Mouse (Mus musculus) forebrain, postnatal 0 days (tissue): ENCODE results near the gene Csnk2b. TPM values are rescaled to one million over a fixed set of nuclear protein-coding genes. Genes with fewer than 3 reads are reported as not detected.

Experiments
- ATAC-seq: fragments of 200-750 bp; cut with Nextera tagmentation; 2 replicates; pipeline ENCODE4 v1.8.0; 2017; ENCODE audit warnings: mild to moderate bottlenecking, moderate library complexity
- DNase-seq: peaks from one replicate; pipeline ENCODE4 v3.0.0-alpha.2; 2015
- H3K27ac ChIP-seq: fragments of 300-500 bp; sonication (generic); 2 replicates; pipeline ENCODE4 v1.5.1; 2014; ENCODE audit warnings: low read depth, mild to moderate bottlenecking, antibody characterized with exemption, low read length, moderate library complexity, mixed read lengths
- H3K27me3 ChIP-seq: fragments of 300-500 bp; sonication (generic); 2 replicates; pipeline ENCODE4 v1.6.1; 2014; ENCODE audit warnings: mild to moderate bottlenecking, low read length, mixed read lengths; ENCODE audit not compliant: insufficient read depth
- H3K36me3 ChIP-seq: fragments of 300-500 bp; sonication (generic); 2 replicates; pipeline ENCODE4 v1.6.1; 2014; ENCODE audit warnings: mild to moderate bottlenecking, moderate library complexity; ENCODE audit not compliant: insufficient read depth
- H3K4me1 ChIP-seq: fragments of 300-500 bp; sonication (generic); 2 replicates; pipeline ENCODE4 v1.6.1; 2014; ENCODE audit warnings: antibody characterized with exemption; ENCODE audit not compliant: insufficient read depth
- H3K4me2 ChIP-seq: fragments of 300-500 bp; sonication (generic); 2 replicates; pipeline ENCODE4 v1.6.1; 2014; ENCODE audit warnings: low read depth, mild to moderate bottlenecking, moderate library complexity
- H3K4me3 ChIP-seq: fragments of 300-500 bp; sonication (generic); 2 replicates; pipeline ENCODE4 v1.5.1; 2014; ENCODE audit warnings: low read depth, low read length, mixed read lengths
- H3K9ac ChIP-seq: fragments of 300-500 bp; sonication (generic); 2 replicates; pipeline ENCODE4 v1.6.1; 2014; ENCODE audit warnings: mild to moderate bottlenecking
- H3K9me3 ChIP-seq: fragments of 300-500 bp; sonication (generic); 2 replicates; pipeline ENCODE4 v1.6.1; 2016; ENCODE audit warnings: low read length
- CTCF ChIP-seq: sonication (generic); IDR thresholded peaks from 2 replicates; pipeline ENCODE4 v1.5.1; 2016; ENCODE audit warnings: antibody characterized with exemption, control low read depth, low read depth
- WGBS: fragments of 180-500 bp; shearing (Covaris S2); extraction: QIAGEN DNeasy Blood & Tissue Kit; methylation state at CpG from one replicate; pipeline ENCODE4 v1.1.7; 2014; 5-methylcytosine and 5-hydroxymethylcytosine counted together
- polyA plus RNA-seq: library from polyadenylated mRNA; unstranded; fragments of >200 nt; fragmentation: Nextera tagmentation; extraction: Ambion mirVana; gene quantifications from 2 replicates; pipeline ENCODE4 v1.2.1, GENCODE M21; 2015
- total RNA-seq: library from RNA; depleted of rRNA; stranded (reverse); fragments of >200 nt; gene quantifications from 2 replicates; pipeline ENCODE4 v1.2.3, GENCODE M21; 2014

The Csnk2b gene
- total and polyA plus RNA-seq, 2 experiments from 2014 or later, result 247 to 334 TPM

GRCm38 (mm10) chr17:35104754-35105153 is 17.1 kb downstream of the Csnk2b start:
- no peak for DNase-seq
- Histone ChIP-seq H3K27me3 (no peaks in the 10 kb centered on the region), H3K36me3 (peaks cover 40% of the 10 kb centered on the region), H3K4me2 (no peak overlapping the region), H3K4me3 (no peak overlapping the region), H3K9me3 (no peaks in the 10 kb centered on the region), H3K4me1 (no peaks in the 10 kb centered on the region), H3K9ac (no peak overlapping the region), H3K27ac (no peak overlapping the region)
- no peak for ATAC-seq
- TF ChIP-seq CTCF, result no peak
- WGBS, result 78% methylated on average over 6 of the region's 6 CpGs

GRCm38 (mm10) chr17:35104079-35104478 is 17.8 kb downstream of the Csnk2b start:
- Histone ChIP-seq H3K4me2 (no peak overlapping the region), H3K9ac (no peak overlapping the region), H3K9me3 (no peaks in the 10 kb centered on the region), H3K36me3 (peaks cover 47% of the 10 kb centered on the region), H3K27me3 (no peaks in the 10 kb centered on the region), H3K4me1 (no peaks in the 10 kb centered on the region), H3K27ac (no peak overlapping the region), H3K4me3 (no peak overlapping the region)
- TF ChIP-seq CTCF, result no peak
- ATAC-seq, result no peak
- DNase-seq, result no peak
- WGBS, result 96% methylated on average over 7 of the region's 7 CpGs

- Histone ChIP-seq H3K27ac (no peak overlapping the region), H3K4me1 (no peaks in the 10 kb centered on the region), H3K9ac (no peak overlapping the region), H3K9me3 (no peaks in the 10 kb centered on the region), H3K27me3 (no peaks in the 10 kb centered on the region), H3K4me2 (no peak overlapping the region), H3K36me3 (peaks cover 55% of the 10 kb centered on the region), H3K4me3 (no peak overlapping the region)
- WGBS, result 74% methylated on average over 6 of the region's 6 CpGs
- ATAC-seq (no peak), DNase-seq (no peak)
- TF ChIP-seq CTCF, result no peak
These were observed 18.6 kb downstream of the Csnk2b start for GRCm38 (mm10) chr17:35103221-35103690.

GRCm38 (mm10) chr17:35102299-35102698 is 19.6 kb downstream of the Csnk2b start:
- peaks cover 62% of the 10 kb centered on the region for H3K36me3 ChIP-seq
- no peak overlapping the region for H3K9ac ChIP-seq
- no peak overlapping the region for H3K27ac ChIP-seq
- no peaks in the 10 kb centered on the region for H3K9me3 ChIP-seq
- no peak overlapping the region for H3K4me3 ChIP-seq
- H3K27me3 ChIP-seq, result no peaks in the 10 kb centered on the region
- H3K4me1 ChIP-seq, result no peaks in the 10 kb centered on the region
- DNase-seq (no peak), ATAC-seq (no peak)
- no peak for TF ChIP-seq CTCF
- WGBS, result 76% methylated on average over 8 of the region's 8 CpGs
- no peak overlapping the region for H3K4me2 ChIP-seq

GRCm38 (mm10) chr17:35101161-35101560 is 20.7 kb downstream of the Csnk2b start:
- no peak overlapping the region for H3K4me3 ChIP-seq
- H3K9ac ChIP-seq, result no peak overlapping the region
- no peak for TF ChIP-seq CTCF
- no peak for DNase-seq
- no peaks in the 10 kb centered on the region for H3K9me3 ChIP-seq
- 95% methylated on average over 11 of the region's 11 CpGs for WGBS
- no peak overlapping the region for H3K27ac ChIP-seq
- H3K4me2 ChIP-seq, result no peak overlapping the region
- H3K36me3 ChIP-seq, result peaks cover 73% of the 10 kb centered on the region
- H3K4me1 ChIP-seq, result no peaks in the 10 kb centered on the region
- no peaks in the 10 kb centered on the region for H3K27me3 ChIP-seq
- ATAC-seq, result no peak

- peaks cover 75% of the 10 kb centered on the region for H3K36me3 ChIP-seq
- H3K4me2 ChIP-seq, result no peak overlapping the region
- H3K27me3 ChIP-seq, result no peaks in the 10 kb centered on the region
- ATAC-seq, result no peak
- no peak overlapping the region for H3K27ac ChIP-seq
- H3K9ac ChIP-seq, result no peak overlapping the region
- no peak overlapping the region for H3K4me3 ChIP-seq
- no peak for TF ChIP-seq CTCF
- no peak for DNase-seq
- no peaks in the 10 kb centered on the region for H3K9me3 ChIP-seq
- 73% methylated on average over 10 of the region's 10 CpGs for WGBS
- H3K4me1 ChIP-seq, result no peaks in the 10 kb centered on the region
These were observed 21.6 kb downstream of the Csnk2b start for GRCm38 (mm10) chr17:35100196-35100765.

GRCm38 (mm10) chr17:35097164-35097655 is 24.6 kb downstream of the Csnk2b start:
- Histone ChIP-seq H3K4me3 (no peak overlapping the region), H3K4me2 (no peak overlapping the region), H3K27ac (no peak overlapping the region), H3K27me3 (no peaks in the 10 kb centered on the region), H3K9ac (no peak overlapping the region), H3K4me1 (no peaks in the 10 kb centered on the region), H3K36me3 (peaks cover 83% of the 10 kb centered on the region), H3K9me3 (no peaks in the 10 kb centered on the region)
- DNase-seq (no peak), ATAC-seq (no peak)
- WGBS, result 78% methylated on average over 12 of the region's 12 CpGs
- TF ChIP-seq CTCF, result no peak
